Mouse (Mus musculus): Measurements from ENCODE around the gene Snx18.

Snx18 gene

DNA sequence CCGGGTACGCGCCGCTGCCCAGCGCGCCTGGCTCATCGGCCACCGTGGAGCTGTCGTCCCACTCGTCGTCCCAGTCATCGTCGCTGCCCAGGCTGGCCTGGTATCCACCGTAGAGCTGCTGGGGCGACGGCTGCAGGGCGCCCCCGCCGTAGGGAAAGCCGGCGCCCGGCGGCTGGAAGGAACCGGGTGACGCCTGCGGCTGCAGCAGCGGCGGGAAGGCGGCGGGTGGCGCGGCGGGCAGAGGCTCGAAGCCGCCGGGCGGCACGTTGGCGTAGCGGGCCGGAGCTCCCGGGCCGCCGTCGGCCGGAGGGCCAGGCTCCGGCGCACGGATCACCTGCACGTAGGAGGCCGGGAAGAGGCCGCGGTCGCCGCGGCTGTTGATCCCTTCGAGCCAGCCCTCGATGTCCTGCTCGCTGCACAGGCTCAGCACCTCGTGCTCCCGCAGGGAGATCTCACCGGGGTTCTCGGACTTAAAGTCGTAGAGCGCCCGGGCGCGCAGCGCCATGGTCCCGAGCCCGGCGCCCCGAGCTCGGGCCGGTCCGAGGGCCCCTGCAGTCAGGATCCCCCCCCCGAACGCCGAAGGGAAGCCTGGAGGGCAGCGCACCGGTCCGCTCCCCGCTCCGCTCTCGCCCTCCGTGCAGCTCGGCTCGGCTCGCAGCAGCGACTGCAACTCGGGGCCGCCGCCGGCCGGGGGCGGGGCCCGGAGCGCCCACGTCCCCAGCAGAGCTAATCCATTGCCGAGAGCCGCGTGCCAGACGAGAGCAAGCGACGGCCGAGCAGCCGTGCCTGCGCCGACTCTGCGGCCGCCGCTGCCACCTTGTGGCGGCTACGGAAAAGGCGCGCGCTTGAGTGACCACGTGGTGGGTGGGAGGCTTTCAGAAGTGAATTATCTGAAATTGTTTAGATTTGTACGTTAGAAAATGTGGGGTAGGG lies at the start of gene Snx18:
Gene Snx18 (minus strand): TSS at position 674 of the 933 bp plus-strand sequence.
- DNase-seq (ENCODE audit: low read depth), result peak; percentile 85

GRCm38 (mm10) chr13:113663883-113664282 lies 45.5 kb upstream of the Snx18 start:
- DNase-seq (ENCODE audit: low read depth), result no peak

DNA sequence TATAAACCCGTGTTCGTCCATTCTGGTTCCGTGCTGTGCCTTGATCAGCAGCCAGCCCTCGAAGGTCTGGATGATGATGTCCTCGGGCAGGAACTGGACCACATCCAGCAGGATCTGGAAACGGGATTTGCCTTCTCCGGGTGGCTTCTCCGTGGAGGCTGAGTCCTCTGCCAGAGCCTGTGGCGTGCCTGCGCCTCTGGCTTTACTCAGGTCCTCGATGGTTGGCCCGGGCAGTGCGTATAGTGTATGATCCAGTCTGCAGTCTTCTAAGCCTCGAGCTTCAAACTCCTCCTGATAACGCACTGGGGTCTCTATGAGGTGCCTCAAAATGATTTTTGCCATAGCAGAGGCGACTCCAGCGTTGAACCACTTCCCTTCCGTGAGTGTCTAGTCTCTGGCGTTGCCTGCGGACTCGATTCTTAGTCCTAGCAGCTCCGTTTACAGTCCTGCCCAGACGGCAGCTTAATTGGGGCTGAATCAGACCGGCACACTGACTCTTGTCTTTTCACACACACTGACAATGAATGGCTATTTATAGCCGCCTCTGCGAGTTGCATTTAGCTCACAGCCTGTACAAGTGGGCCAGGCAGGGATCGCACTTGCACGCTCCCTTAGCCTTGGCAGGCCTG lies 44.9 kb upstream of the Snx18 start, which contains the start of gene Hspb3:
Gene Hspb3 (minus strand): TSS at position 526 of the 629 bp plus-strand sequence.
- DNase-seq (ENCODE audit: low read depth), result no peak

- DNase-seq (ENCODE audit: low read depth), result no peak
These were observed 43.5 kb upstream of the Snx18 start for GRCm38 (mm10) chr13:113661826-113662271.

GRCm38 (mm10) chr13:113660576-113661310 lies 42.4 kb upstream of the Snx18 start:
- DNase-seq (ENCODE audit: low read depth), result no peak

DNA sequence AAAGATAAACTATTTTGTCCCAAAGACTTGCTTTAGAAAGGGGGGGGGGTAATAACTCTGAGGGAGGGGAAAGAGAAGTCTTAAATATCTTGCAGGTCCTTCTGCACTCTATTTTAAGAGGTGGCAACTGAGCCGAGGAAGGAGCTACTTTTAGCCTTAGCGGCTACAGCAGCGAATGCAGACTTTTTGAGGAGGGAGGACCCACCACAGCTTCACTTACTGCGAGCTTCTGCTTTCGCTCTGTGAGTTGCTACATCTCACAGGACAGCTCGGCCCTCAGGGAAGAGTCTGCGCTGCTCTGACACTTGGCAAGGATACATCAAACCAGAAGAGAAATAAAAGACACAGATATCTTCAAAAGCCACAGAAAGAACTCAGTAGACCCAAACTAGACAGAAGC lies 38.8 kb upstream of the Snx18 start:
- DNase-seq (ENCODE audit: low read depth), result no peak

DNA sequence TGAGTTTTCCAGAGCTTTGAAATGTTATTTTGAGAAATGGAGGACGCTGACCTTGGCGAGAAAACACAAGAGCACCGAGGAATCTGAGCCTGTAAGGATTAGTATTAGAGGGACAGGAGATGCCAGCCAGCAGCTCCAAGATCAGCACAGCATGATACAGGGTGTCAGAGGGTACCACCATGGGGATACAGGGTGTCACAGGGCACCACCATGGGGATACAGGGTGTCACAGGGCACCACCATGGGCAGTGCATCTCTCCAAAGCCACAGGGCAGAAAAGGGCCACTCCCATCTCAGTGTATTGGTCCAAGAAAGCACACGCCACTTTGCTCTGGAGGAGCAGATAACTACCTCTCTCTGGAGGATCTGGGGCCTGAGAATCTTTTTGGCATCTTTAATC lies 38.3 kb upstream of the Snx18 start:
- no peak for DNase-seq (ENCODE audit: low read depth)

DNA sequence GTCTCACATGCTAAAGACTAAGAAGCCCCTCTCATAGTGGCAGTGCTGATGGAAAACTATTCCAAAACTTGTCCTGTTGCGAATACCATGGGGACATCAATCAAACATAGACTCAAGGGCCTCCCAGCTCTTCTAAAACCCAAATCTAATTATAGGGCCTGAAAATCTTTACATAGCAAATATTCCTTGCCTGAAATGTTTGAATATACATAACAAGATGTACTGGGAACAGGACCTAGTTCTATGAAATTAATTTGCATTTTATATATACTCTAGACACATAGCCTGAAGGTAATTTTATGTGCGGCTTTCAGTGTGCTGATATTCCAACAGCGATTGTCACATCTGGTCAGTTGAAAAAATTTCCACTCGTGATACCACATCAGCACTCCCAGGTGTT lies 37.1 kb upstream of the Snx18 start:
- no peak for DNase-seq (ENCODE audit: low read depth)

DNA sequence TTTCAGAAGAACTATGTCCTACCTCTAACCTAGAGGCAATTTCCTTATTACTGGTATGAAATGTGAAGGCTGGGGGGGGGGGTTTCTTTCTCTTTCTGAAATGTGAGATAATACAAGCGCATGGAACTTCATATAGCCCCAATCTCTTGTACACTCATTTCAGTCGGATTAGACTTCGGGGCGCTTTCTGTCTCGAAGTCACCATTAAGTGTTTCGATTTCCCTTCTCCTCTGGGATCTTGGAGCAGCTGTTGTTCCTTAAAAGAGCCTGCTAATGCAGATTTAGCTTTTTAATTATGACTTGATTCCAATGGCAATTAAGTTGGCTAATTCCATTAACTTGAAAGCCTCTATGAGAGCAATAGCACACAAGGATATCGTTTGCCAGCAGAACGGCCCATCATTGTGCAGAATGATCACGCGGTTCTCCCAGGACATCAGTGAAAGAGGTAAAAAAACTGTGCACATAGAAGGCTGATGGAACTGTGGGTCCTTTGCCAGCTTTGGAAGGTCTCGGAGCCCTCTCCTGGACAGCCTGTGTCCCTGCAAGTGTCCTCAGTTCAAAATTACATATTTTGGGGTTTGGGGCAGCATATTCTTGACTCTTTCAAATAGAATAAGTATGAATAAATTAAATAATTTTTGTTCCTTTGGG lies 22.7 kb upstream of the Snx18 start:
- no peak for DNase-seq (ENCODE audit: low read depth)

DNA sequence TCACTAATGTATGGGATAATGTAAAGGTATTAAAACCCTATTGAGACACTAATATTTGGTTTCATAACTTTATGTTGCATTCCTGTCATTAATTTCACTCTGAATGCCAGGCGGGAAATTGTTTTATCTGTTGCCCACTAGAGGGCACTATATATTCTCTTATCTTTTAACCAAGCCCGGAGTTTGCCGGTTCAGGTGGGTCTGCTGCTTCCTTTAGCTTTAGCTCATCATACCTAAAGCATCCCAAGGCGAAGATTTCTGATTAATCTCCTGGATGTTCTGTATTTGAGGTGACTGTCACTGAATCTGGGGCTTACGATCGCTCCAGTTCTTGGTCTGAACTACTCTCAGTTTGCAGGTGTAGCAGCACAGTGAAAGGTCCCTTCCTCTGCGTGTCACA lies 20.6 kb upstream of the Snx18 start:
- DNase-seq (ENCODE audit: low read depth), result no peak

DNA sequence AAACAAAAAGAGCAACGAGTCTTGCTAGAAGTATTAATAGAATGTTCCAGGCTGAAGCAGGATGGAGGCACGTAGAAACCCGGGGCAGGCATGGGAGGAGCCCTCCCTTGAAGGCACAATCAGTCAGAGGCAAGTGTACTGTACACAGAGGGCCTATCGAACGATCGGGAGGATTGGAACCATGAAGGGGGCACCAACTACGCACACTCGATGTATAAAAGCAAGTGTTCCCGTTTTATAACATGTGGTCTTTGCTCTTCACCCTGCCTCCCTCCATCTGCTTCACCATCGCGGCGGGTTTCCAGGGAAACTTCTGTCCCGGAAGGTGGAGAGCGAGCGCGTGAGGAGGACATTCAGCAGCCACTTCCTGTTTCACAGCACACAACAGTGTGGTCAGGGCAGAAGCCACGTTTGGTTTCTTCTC lies 17.4 kb upstream of the Snx18 start:
- no peak for DNase-seq (ENCODE audit: low read depth)

DNA sequence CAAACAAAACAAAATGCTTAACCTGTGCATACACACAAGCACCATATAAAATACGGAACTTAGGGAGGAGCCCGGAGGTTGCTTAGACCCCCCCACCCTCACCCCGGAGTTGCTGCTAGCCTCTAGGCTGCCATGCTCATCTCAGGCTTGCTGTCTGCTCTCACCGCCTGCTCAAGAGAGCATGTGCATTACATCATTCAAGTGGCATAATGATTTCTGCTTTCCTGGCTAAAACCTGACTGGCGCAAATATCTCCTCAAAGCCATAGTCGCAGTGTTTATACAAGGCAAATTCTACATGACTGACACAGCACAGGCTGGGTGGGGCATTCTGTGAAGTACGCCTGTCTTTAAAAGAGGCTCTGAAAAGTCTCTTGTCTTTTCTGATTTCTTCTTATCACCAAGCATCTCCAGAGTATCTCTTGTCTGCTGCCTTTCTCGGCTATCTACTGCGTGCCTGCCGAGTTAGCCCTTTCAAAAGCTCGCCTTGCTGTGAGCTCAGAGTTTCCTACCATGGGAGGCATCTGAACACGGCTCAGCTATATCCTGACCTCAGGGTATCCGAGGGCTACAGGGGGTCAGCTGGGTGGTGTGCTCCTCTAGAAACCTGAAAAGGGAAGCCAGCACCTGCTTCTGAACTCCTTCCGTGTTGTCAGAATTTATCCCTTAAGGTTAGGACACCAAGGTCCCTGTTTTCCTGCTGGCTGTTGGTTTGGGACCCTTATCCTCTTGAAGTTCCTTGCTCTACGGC lies 16.5 kb upstream of the Snx18 start:
- DNase-seq (ENCODE audit: low read depth), result no peak

- DNase-seq (ENCODE audit: low read depth), result no peak
These were observed 14.1 kb upstream of the Snx18 start for GRCm38 (mm10) chr13:113632506-113632905.

GRCm38 (mm10) chr13:113627601-113628000 lies 9.2 kb upstream of the Snx18 start:
- DNase-seq (ENCODE audit: low read depth), result no peak

- no peak for DNase-seq (ENCODE audit: low read depth)
These were observed 4.5 kb upstream of the Snx18 start for GRCm38 (mm10) chr13:113622865-113623255.

- DNase-seq (ENCODE audit: low read depth), result no peak
These were observed 3.9 kb upstream of the Snx18 start for GRCm38 (mm10) chr13:113622122-113622864.

DNA sequence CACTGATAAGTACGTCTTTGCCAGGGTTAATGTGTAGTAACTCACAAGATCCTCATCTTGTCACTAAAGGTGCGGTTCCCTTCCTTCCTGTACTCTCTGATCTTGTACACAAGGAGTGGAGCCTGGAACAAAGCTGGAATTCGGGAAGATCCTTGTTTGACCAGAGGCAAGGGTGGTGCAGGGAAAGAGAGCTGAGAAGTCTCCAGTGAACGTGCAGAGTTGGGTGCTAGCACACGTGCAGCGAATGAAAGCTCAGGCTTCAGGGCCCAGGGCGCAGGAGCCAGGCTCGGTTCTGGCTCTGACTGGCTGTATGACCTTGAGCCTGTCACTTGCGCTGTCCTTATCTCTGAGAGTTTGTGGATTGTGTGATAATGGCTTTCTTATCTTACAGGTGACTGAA lies 639 bp upstream of the Snx18 start:
- DNase-seq (ENCODE audit: low read depth), result no peak

DNA sequence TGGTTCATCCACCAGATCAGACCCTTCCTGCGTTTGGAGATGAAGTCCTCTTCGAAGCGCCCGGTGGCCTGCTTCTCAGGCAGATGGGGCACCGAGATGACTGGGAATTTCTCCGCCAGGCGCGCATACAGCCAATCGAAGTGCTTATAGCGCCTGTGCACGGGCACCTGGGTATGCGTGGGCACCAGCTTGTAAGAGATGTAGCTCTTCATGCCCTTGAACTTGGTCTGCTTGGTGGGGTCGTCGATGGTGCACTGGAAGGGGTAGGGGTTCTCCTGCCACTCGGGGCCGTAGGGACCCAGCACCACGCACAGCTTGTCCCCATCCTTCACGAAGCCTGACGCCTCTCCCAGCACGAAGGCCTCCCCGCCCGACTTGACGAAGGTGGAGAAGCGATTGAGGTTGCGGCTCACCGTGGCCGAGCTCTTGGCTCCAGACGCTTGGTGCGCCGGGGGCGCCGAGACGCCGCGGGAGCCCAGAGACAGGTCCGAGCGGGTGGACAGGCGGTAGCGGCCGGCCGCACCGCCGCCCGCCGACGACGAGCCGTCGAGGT lies 950 bp downstream of the Snx18 start:
- DNase-seq (ENCODE audit: low read depth), result no peak

DNA sequence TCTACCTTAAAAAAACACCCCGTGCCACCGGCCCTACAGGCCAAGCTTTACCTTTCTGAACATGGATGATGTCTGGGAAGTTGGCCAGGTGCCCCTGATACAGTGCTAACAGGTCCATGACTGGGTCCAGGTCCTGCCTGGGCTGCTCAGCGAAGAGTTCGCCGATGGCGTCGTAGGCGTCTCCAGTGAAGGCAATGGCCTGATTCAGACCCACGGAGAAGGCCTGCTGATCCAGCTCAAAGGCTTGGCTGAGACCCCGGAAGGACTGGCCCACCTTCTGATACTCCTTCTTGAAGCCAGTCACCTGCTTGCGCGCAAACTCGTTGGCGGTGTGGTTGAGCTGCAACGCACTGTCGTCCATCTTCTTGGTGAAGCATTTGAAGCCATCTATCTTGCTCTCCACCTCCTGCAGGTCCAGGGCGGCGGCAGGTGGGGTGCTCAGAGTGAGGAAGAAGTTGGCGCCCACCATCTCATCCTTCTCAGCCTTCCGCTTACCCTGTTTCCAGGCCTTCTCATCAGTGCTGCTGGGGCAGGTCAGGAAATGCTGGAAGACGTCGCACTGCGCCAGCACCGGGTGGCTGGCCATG lies 1.5 kb downstream of the Snx18 start:
- no peak for DNase-seq (ENCODE audit: low read depth)

Data from c-Kit-positive CD71-positive TER-119-negative erythroid progenitor cells, embryonic 14.5 days (primary cell).